Mouse (Mus musculus): ENCODE measurements around the gene Nme3.

The Nme3 gene

DNA sequence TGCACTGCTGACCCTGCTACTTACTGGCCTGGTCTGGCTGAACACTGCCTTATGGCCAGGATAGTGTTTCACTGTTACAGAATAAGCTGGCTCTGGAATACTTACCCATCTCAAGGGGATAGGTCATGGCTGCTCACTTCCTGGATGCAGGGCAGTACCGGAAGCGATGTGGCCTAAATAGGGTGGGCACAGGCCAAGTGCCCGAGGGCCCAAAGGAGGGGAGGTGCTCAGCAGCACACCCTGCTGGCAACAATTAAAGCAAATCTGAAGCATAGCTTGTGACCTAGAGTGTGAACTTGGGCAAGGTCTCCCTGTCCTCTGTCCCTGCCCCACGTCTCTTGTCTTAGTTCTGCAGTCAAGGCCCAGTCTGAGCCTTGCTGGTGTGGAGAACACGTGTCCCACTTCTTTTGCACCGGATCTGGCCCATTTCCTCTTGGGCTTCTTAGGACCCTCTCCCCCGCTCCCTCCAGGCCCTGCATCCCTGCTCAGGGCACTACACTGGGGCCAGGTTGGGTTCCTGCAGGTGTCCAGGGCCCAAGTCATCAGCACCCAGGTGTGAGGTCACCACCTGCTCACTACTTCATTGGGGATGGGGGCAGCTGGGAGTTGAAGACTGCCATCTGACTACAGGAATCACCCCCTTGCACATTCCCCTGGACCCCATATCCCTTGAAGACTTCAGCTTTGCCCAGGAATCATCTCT lies 14.4 kb upstream of the Nme3 start:
- in situ Hi-C loops (cut with MseI, MboI): no loop called here

DNA sequence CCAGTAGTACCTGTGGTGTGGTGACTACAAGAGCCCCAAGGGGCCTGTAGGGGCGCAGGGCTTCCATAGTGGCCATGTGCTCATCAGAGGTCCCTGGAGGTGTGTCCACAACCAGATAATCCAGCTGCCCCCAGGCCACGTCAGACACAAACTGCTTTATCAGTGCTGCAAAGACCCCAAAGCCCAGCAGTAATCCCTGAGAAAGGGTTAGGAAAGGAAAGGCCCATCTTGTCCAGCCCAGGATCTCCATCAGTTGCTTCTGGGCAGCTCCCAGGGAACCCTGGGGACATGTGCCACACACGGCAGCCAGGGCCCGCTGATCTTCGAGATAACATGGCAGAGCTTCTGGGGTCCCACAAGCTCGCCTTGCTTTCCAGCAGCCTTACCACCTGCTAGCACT lies 11.9 kb upstream of the Nme3 start:
- in situ Hi-C loops (cut with MseI, MboI): no loop called here

DNA sequence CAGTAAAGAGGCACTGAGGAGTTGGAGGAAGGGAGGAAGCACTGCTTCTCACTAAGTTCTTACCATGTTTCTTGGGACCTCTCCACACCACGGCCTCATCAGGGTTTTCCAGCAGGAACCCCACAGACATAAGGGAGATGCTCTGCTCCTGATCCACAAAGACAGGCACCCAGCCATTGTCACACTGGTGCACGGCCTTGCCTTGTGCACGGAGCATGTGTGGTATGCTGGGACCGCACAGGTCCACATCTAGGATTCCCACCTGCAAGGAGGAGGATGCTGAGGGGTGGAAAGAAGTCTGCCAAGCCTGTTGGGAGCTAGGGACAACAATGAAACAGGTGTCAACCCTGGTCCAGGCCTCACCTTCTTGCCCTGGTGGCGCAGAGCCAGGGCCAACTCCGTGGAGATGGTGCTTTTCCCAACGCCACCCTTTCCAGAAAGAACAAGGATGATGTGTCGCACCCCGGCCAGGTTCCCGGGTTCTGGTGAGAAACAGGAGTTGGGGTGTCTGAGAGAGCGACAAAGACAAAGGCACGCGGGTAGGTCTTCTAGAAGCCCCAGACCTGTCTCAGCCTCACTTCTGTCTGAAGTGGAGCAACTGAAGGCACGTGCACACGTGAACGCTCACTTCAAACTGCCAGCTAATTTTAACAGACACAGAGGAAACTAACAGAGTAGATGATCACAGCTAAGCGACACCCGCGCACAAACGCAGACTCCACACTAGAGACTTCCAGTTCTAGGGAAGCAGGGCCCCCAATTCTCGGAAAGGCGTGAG lies 10.8 kb upstream of the Nme3 start:
- in situ Hi-C loops (cut with MseI, MboI): no loop called here

DNA sequence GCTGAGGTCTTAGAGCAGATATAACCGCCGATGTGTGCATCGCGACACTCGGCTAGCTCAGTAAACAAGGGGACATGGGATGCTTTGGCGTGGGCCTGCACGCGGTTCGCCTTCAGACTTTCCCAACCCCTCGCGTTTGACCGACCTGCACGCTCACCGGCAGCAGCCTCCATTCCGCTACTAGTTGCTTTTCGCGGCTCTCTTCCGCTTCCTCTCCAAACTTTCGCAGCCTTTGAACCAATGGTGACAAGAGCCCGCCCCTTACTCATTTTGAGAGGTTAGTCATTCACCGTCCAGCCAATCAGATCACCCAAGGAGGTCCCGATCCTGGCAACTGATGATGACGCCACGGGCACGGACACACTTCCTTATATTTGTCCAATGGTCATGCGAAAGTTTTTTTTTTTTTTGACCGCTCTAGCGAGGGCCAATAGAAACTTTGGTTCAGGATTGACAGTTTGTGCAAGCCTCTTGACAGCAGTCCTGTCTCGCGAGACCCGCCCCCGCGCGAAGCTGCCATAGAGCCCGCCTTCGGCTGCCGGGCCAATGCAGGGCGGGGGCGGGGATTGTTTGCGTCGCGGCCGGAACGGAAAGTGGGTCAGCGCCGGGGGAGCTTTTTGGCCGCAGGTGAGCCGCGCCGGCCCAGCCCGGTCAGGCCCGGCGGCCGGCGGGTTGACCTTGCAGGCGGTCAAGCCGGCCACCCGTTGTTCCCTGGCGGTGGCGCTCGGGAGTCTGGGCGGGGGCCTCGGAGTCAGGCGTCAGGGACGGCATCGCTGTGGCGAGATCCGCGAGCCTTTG lies 10.0 kb upstream of the Nme3 start, which contains the start of the genes Nubp2 and Spsb3:
Gene Nubp2, minus strand, starts transcription at position 216 of the 798 bp plus-strand sequence.
Gene Spsb3, plus strand, starts transcription at position 510 of the 798 bp plus-strand sequence.
- in situ Hi-C loops (cut with MseI, MboI): no loop called here

DNA sequence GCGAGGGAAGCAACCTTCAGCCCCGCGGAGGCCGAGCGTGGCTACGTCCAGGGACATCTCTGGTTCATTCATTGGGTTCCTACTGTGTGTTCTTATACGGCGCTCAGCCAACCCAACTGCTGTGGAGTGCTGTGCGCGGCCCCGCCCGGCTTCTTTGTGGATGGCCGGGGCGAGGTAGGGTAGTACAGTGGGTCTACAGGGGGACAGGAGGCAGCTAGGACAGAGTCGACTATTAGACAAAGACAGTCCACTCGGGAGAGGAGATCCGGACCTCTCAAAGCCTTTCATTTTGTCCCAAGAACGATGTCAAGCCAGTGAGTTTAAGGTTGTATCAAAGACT lies 9.4 kb upstream of the Nme3 start:
- in situ Hi-C loops (cut with MseI, MboI): no loop called here

DNA sequence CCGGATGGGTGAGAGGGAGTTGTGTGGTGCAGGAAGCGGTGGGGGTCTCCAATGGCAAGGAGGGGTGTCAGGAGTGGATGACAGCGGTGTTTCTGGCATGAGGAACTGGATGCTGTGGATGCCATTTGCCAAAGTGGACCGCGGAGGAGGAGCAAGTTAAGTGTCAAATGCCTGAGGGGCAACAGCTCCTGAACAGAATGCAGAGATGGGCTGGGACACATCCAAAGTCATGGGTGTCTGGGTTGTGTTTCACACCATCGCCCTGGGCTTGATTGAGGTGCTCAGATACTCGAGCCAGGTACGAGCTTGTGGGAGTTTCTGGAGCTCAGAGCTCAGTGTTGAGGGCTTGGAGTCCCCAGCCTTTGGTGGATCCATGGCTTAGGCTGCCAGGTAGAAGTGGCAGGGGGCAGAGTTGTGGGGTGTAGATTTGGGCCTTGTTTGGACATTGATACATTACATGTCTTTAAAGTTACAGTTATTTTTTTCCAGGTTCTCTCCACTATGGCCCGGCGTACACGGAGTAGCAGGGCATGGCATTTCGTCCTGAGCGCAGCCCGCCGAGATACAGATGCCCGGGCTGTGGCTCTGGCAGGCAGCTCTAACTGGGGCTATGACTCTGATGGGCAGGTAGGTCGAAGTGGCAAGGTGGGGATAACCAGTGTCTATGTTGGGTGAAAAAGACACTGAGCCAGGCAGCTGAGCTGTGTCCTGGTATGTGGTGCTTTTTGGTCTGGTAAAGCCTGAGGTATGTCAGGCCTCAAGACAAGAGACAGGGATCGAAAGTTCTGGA lies 8.8 kb upstream of the Nme3 start:
- in situ Hi-C loops (cut with MseI, MboI): no loop called here

DNA sequence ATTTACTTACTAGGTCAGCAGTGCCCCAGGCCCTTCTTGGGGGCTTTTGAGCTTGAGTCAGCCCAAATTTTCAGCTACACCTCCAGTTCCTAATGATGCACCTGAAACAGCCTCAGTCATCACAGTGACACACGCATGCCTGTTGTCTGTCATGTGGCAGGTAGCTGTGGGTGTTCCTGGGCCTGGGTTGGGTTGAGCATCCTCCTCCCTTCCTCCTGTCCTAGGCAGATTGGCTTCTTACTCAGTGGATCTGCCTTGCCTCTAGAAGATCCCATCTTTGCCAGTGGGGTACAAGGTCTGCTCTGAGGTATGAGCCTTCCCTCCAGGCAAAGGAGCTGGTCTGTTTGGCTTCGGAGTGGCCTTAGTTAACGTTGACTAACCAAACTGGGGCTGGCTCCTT lies 7.4 kb upstream of the Nme3 start:
- in situ Hi-C loops (cut with MseI, MboI): no loop called here

DNA sequence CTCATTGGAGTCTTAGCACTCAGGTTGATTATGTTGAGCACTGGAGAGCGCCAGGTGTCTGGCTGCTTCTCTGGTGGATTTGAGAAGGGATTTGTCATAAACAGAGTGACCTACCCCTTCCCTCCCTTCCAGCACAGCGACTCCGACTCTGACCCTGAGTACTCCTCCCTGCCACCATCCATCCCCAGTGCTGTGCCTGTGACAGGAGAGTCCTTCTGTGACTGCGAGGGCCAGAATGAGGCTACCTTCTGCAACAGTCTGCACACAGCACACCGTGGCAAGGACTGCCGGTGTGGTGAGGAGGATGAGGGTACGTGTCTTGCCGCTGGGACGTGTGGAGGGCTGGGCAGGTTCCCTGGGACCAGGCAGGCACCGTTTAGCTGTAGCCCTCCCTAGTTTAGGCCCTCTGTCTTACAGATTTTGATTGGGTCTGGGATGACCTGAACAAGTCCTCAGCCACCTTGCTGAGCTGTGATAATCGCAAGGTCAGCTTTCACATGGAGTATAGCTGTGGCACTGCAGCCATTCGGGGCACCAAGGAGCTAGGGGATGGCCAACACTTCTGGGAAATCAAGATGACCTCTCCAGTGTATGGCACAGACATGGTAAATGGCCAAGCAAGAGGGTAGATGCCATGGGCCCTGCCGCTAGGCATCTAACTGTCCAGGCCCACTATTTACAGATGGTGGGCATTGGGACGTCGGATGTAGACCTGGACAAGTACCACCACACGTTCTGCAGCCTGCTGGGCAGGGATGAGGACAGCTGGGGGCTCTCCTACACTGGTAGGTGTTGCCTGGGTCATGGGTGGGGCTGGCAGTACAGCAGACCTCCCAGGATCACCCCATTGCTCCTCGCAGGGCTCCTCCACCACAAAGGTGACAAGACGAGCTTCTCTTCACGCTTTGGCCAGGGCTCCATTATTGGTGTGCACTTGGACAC lies 5.9 kb upstream of the Nme3 start:
- in situ Hi-C loops (cut with MseI, MboI): no loop called here

DNA sequence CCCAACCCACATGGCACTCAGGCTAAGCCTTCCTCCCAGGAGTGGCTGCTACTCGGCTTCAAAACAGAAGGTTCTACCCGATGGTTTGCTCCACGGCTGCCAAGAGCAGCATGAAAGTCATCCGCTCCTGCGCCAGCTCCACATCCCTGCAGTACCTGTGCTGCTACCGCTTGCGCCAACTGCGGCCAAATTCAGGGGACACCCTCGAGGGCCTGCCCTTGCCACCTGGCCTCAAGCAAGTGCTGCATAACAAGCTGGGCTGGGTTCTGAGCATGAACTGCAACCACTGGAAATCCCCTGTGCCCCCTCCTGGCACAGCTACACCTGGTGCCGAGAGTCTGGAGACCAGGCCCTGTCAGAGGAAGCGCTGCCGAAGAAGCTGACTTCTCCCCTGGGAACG lies 5.0 kb upstream of the Nme3 start:
- in situ Hi-C loops (cut with MseI, MboI): no loop called here

DNA sequence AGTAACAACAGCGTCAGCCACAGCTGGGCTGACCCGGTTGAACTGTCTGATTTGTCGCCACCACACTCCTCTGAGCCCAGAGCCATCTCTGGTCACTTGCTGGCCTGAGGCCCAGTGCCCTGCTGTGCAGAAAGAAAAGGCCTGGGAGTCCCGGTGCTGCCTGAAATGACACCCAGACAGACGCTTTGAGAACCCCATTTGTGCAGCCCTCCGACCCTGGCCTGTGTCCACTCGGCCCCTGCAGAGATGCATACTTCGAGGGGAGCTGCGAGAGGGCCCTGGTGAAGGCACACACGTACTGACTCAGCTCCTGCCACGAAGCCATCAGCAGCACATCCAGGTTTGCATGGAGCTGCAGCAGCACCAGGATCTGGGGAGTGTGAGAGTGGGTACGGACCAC lies 3.5 kb upstream of the Nme3 start:
- in situ Hi-C loops (cut with MseI, MboI): no loop called here

DNA sequence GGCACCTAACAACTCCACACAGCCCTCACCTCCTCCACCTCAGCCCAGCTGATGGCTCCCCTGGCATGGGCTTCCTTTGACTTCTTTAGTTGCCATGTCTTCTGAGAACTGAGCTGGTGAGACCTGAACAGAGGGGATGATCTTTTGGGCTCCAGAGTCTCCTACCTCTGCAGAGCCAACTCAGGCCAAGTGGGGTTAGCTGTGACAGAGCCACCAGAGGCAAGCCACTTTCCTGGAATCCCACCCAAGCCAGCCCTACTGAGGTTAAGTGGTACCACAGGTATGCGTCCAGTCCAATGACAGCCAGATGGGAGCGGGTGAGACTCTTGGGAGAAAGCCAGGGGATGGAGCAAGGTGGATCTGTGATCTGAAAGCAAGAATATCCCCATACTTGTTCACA lies 3.0 kb upstream of the Nme3 start:
- in situ Hi-C loops (cut with MseI, MboI): no loop called here

DNA sequence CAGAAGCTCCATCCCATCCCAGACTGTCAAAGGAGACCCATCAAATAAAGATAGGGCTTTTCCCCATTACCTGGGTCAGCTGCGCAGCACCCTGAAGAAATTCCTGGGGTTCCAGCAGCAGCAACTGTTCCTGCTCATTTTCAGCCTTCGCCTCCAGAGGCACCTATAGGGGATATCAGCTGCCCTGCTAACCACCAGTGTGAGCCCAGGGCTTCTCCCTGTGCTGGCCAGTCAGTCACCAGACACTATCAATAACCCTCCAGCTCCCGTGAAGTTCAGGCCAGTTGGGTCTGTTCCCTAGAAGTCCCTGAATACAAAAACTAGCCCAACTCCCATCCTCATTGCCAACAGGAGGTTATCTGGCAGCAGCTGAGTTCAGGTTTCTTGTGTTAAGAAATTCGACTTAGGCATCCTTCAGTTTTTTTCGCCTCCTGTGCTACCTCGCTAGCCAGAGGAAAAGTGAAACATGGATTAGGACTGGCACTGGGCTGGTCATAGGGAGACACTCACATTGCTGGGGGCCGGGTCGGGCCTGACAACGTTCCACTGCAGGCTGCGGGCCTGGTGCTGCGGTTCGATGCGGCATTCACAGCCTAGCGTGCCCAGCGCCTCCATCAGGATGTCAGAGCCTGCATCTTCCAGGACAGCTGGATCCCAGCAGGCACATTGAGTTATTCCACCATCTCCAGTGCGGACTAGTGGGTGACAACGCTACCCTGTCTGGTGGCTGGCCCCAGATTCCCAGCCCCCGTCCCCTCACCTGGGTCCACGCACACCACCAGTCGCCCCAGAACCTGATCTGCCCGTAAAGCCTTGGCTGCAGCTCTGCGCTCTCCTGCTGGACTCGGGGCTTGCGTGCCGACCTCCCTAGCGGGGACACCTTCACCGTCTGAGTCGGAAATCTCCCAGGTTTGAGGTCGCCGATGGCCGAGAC lies 2.0 kb upstream of the Nme3 start:
- in situ Hi-C loops (cut with MseI, MboI): no loop called here

DNA sequence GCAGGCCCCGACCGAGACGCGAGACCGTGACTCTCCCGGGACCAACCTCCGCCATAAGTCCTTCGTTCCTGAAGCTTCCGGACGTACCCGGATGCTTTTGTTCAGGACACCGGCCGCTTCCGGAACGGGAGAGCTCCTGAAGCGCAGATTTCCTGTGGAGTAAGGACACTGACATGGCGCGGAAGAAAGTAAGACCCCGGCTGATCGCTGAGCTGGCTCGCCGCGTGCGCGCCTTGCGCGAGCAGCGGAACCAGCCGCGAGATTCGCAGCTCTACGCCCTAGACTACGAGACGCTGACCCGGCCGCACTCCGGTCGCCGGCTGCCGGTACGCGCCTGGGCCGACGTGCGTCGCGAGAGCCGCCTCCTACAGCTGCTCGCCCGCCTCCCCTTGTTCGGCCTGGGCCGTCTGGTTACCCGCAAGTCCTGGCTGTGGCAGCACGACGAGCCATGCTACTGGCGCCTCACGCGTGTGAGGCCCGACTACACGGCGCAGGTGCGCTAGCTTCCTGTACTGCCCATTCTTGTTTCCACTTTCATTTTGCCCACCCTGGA lies 1.2 kb upstream of the Nme3 start, which contains the start of the genes Eme2 and Mrps34:
Gene Eme2, minus strand, starts transcription at position 93 of the 553 bp plus-strand sequence.
Gene Mrps34, plus strand, starts transcription at position 122 of the 553 bp plus-strand sequence.
- in situ Hi-C loops (cut with MseI, MboI): no loop called here

DNA sequence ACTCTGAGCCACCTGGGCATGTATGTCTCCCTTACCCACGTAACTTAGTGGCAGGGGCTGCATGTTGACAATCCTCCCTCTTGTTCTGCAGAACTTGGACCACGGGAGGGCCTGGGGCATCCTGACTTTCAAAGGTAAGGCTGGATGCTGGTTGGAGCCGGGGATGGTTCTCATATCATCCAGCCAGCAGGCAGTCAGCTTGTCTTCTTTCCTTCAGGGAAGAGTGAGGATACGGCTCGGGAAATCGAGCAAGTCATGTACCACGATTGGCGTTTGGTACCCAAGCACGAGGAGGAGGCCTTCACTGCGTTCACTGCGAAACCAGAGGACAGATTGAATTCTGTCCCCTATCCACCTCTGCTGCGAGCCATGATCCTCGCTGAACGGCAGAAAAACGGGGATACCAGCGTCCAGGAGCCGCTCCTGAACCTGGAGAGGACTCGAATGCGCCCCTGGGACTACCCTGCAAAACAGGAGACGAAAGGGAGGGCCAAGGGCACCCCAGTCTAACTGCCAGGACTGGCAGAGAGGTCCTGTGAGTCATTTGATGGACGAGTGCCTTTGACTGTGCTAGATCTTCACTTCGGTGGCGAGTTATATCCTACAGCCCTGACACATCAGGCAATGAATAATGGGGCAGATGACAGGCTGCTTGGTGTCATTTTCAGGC lies 594 bp upstream of the Nme3 start:
- in situ Hi-C loops (cut with MseI, MboI): no loop called here

DNA sequence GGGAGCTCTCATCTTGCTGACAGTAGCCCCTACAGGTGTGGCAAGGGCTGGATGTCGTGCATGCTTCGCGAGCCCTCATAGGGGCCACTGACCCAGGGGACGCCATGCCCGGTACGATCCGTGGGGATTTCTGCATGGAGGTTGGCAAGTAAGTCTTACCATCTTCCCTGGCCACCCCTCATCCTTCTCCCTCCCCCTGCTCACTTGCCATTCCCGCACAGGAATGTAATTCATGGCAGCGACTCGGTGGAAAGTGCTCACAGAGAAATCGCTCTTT lies 631 bp downstream of the Nme3 start:
- in situ Hi-C loops (cut with MseI, MboI): no loop called here

DNA sequence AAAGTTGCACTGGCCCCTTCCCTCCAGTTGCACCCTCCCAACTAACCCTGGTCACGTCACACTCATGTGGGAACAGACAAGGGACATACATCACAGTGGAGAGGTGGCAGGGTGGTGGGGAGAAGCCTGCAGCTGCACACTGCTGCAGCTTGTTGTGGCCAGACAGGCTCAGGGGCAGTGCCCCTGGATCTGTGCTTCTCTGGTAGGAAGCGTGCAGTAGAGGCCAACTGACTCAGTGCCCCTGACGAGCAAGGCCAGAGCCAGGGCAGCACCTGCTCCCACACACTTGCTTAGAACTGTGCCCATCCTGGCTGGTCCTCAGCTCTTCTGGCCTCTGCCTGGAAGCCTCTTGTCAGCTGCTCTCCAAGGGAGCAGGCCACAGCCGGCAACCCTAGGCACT lies 1.3 kb downstream of the Nme3 start:
- in situ Hi-C loops (cut with MseI, MboI): no loop called here

DNA sequence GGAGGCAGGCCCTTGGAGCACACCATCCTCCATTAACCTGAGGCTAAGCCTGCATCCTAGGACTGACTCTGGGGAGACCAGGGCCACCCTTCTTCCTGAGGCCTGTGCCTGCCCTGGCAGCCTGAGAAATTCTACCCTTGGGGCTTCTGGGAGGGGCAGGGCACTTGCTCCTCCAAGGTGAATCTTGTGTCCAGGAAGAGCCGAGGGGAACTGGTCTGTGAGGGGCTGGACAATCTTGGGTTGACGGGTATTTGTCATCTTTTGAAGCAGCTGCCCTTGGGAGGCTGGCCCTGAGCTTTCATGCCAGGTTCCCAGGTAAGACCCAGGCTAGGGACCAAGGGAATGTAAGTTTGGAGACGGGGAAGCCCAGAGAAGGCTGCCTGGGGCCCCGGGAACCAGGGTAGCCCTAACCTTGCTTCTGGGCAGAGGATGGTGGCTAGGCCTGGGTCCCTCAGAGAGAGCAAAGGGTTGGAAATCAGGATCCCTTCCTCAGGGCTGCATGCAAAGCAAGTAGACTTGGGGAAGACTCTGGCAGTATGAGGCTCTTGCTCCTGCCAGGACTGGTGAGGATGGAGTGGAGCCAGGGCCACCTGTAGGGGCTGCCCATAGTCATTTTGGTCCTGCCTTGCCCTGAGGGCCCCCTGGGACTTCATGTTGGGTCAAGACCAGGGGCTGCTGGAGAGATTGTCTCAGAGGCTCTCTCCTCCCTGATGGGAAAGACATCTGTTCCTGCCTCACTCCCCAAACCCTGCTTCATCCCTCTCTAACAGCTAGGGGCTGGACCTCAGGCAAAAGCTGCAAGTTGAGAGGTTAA lies 1.9 kb downstream of the Nme3 start:
- in situ Hi-C loops (cut with MseI, MboI): no loop called here

DNA sequence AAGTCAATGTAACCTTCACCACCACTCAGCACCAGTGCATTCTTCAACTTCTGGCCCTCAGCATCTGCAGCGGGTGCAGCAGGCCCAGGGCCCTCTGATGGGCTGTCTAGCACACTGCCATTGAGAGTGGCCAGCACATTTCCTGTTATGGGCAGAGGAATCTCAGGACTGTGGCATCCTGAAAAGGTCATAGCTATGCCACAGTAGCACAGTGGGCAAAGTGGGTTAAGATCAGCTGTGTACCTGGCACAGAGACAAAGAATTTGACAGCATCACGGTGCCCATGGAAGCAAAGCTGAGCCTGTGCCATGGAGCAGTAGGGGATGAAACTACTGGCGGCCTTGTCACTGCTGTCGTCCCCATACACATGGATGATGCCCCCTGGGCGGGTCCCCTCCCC lies 2.9 kb downstream of the Nme3 start:
- in situ Hi-C loops (cut with MseI, MboI): no loop called here

Data from mouse trophoblast stem cell (cell line).